Mouse (Mus musculus) testis, adult 10 weeks (tissue): ENCODE measurements around the gene Gng8. TPM values are rescaled to one million over a fixed set of nuclear protein-coding genes. Genes with fewer than 3 reads are reported as not detected.

ENCODE experiments used
- polyA plus RNA-seq: library from polyadenylated mRNA; stranded (reverse); fragments of 350-450 nt; fragmentation: Illumina TruSeq; extraction: RNeasy Lipid Tissue Mini Kit (QIAGEN cat#74804); gene quantifications from one replicate; pipeline ENCODE4 v1.2.3, GENCODE M21; 2014; ENCODE audit warnings: low read depth, low replicate concordance

Gene Gng8
- 0.85 TPM for polyA plus RNA-seq

DNA sequence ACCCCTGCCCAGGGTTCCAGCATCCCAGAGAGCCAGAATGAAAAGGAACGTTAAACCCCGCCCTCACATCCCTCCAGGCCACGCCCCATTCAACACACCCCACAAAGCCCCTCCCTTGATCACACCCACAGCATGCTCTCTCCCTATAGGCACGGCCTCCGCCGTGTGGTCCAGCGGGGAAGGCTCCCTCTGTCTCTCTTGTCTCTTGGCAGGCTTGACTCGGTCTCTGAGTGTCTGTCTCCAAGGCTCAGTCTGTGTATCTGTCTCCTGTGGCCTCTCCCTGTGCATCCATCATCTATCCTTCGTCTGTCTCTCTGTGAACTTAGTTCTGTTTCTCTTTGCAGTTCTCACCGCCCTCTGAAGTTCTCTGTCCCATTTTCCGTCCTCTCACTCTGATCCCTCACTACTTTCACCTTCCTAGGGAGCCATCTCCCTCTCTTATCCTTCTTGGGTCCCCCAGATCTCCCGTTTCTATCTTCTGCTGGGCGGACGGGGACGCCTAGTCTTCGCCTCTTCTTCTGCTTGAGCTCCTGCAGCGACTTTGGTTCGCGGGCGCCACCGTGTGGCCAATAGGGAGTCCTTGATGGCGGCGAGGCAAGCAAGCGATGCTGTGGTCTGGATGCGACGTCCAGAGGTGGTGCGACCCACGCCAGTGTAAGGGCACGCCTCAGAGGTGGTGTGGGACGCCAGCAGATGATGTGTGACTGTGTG lies at the start of gene Gng8:
TSS of gene Gng8 (plus strand) at position 146 of the 711 bp plus-strand sequence.

DNA sequence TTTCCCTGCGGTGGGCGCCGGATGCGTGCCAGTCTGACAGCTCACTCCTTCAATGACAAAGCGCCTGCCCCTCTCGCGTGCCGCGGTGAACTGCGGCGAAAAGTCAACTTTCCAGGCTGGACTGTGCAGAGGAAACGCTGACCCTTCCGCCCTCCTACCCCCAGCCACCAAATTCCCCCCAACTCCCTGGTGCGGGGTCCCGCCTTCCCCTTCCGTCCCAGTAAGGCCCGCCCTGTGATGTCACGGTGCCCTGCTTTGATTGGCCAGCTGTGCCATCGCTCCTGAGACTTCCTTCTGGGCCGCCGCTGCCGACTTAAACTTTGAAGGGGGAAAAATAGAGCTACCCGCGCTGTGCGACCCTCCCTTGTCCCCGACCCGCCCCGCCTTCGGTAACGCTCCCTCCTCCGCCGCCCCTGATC lies 48.9 kb upstream of the Gng8 start, which contains the start of gene Prkd2:
TSS of gene Prkd2 (plus strand) at position 258 of the 419 bp plus-strand sequence.

DNA sequence AGATGAGACGGTGACA lies 16.5 kb upstream of the Gng8 start, which contains the start of gene Dact3:
TSS of gene Dact3 (plus strand) at position 8 of the 16 bp plus-strand sequence.

DNA sequence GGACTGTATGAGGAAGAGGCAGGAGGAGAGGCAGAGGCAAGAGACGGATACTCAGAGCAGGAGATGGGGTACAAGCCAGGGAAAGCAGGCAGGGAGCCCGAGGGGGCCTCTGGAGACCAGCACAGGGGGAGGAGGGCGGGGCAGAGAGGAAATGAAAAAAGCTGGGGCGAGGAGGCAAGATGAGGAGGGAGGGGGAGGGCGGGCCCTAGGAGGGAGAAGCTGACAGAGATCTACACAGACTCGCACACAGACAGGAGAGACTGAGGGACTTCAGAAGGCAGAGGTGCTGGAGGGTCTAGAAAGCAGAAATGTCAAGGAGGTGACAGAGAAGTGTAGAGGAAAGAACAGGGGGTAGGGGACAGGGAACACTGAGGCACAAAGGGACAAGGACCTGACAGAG lies 14.7 kb downstream of the Gng8 start, which contains the start of gene Ptgir:
TSS of gene Ptgir (plus strand) at position 210 of the 400 bp plus-strand sequence.

DNA sequence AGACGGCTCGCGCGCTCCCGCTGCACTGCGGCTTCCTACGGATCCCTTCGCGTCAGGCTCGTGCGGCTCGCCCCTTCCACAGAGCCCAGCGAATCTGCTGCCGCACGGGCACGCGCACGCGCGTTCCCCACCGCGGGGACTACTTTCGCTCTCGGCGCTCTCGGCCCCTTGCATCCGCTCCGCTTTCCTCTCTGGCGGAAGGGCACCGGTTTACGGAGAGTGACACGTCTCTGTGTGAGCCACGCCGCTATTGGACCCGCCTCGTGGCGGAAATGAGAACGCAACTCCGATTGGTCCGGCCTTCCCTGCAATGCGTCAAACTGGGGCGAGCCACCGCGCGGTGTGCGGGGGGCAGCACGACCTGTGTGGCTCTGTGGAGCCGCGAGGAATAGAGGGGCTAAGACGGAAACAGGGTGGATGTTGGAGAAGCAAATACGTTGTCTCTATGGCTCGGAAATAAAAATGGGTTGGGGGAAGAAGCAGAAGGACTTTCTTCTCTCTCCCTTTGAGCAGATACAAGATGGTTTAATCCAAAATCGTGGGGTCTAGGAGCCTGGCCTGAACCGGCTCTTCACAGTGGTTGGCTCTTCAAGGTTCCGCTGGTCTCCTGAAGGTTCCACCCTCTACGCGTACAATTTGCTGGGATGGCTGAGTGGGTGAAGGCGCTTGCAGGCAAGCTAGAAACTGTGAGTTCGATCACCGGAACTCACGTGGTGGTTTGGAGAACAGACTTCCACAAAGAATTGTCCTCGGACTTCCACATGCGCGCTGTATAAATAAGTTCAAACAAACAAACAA lies 32.6 kb downstream of the Gng8 start, which contains the start of gene Calm3:
TSS of gene Calm3 (minus strand) at position 78 of the 798 bp plus-strand sequence.

DNA sequence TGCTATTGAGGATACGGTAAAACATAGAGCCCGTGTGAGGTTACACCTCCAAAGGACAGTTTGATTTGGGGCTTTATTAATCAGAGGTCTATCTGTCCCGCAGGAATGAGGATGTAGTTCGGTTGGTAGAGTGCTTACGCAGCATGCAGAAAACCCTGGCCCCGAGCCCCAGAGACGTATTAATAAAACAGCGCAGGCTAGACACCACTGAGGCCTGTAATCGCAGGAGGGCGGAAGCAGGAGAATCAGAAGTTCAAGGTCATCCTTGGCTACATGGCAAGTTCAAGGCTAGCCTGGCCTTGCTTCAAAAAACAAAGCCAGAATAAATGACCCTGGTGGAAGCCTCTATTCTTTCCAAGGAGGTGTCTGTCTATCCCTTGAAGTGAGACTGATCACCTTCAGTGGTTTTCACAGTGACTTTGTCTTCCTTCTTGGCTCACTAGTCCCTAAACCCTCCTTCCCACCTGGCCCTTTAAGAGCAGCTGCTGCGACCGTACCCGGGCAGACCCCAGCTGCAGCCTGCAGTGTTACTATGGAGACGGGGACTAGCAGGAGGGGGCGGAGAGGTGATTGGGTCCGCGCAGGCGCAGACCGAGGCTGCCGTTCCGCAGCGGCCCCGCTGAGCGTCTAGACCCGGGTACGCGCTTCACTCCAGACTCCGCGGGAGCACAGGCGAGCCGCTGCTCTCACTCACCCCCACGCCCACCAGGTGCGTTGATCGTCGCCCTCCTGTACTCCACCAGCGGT lies 52.6 kb downstream of the Gng8 start, which contains the start of gene Pnmal2:
TSS of gene Pnmal2 (plus strand) at position 622 of the 747 bp plus-strand sequence.

Other genes starting within 250 kb of the Gng8 start
- not detected for gene Ceacam15, start 216.1 kb upstream of the Gng8 start, polyA plus RNA-seq
- not detected for gene Ceacam9, start 169.9 kb upstream of the Gng8 start, polyA plus RNA-seq
- 82.0 TPM for gene Ap2s1, start 153.4 kb upstream of the Gng8 start, polyA plus RNA-seq
- gene Slc1a5, start 110.4 kb upstream of the Gng8 start, polyA plus RNA-seq = 3.7 TPM
- gene Strn4, start 75.9 kb upstream of the Gng8 start, polyA plus RNA-seq = 47.0 TPM
- gene Fkrp, start 75.1 kb upstream of the Gng8 start, polyA plus RNA-seq = 1.6 TPM
- 0.29 TPM for gene Prkd2, start 48.9 kb upstream of the Gng8 start, polyA plus RNA-seq
- 2.9 TPM for gene Dact3, start 16.5 kb upstream of the Gng8 start, polyA plus RNA-seq
- gene Ptgir, start 14.7 kb downstream of the Gng8 start, polyA plus RNA-seq = not detected
- 125 TPM for gene Calm3, start 32.3 kb downstream of the Gng8 start, polyA plus RNA-seq
- 10.4 TPM for gene Pnmal2, start 52.9 kb downstream of the Gng8 start, polyA plus RNA-seq
- gene Pnmal1, start 67.9 kb downstream of the Gng8 start, polyA plus RNA-seq = 8.2 TPM
- gene Gm42372, start 91.3 kb downstream of the Gng8 start, polyA plus RNA-seq = 2.9 TPM
- 0.48 TPM for gene Ccdc8, start 100.9 kb downstream of the Gng8 start, polyA plus RNA-seq
- 11.6 TPM for gene Ppp5c, start 136.1 kb downstream of the Gng8 start, polyA plus RNA-seq
- 2.0 TPM for gene Hif3a, start 170.6 kb downstream of the Gng8 start, polyA plus RNA-seq
- 0.27 TPM for gene Psg16, start 182.3 kb downstream of the Gng8 start, polyA plus RNA-seq